In genomic region chr8:126094005-126094404, GRCm38 (mm10) we compare ENCODE assay signal across 19 mouse cellular contexts.
A peak's percentile ranks its signal among the peaks of the same experiment; 100 is the strongest.
DNase-seq lines count a peak whose midpoint lies in the region; ATAC-seq and TF ChIP-seq lines count a peak whose summit lies in the region.
"Had no signal": no experiment of that assay in that cellular context is flagged by ENCODE, and none has a peak within 500 bp of the region (broad histone marks: within the 10 kb centered on the region; RNA-seq: fewer than 3 reads in every experiment).

No protein-coding gene starts in this region.

- intact Hi-C loops in gastrocnemius, postnatal 14 days (cut with DNase I; ENCODE audit: low total_unique reads): no loop called here

- 44% methylated on average over 2 of the region's 2 CpGs for WGBS in liver, postnatal 0 days (ENCODE audit: insufficient replicate concordance)
- WGBS in liver, embryonic 12.5 days (ENCODE audit: insufficient replicate concordance): 34% methylated on average over 2 of the region's 2 CpGs
- 68% methylated on average over 2 of the region's 2 CpGs for WGBS in intestine, embryonic 16.5 days
- WGBS in stomach, embryonic 16.5 days: 43% methylated on average over 2 of the region's 2 CpGs

- H3K4me1 ChIP-seq in liver, postnatal 0 days (ENCODE audit: insufficient read depth): no peaks in the 10 kb centered on the region
- H3K4me1 ChIP-seq in liver, embryonic 12.5 days: no peaks in the 10 kb centered on the region
- no peaks in the 10 kb centered on the region for H3K4me1 ChIP-seq in intestine, embryonic 16.5 days (ENCODE audit: control insufficient read depth, insufficient read depth, low read length)
- H3K4me1 ChIP-seq in stomach, embryonic 16.5 days (ENCODE audit: control insufficient read depth, insufficient read depth, low read length): no peaks in the 10 kb centered on the region
- H3K4me1 ChIP-seq: forebrain, embryonic 13.5 days; heart, embryonic 13.5 days had no signal

- H3K4me3 ChIP-seq in liver, postnatal 0 days (ENCODE audit: low read depth, low read length): no peak overlapping the region
- no peak overlapping the region for H3K4me3 ChIP-seq in liver, embryonic 12.5 days
- H3K4me3 ChIP-seq in intestine, embryonic 16.5 days (ENCODE audit: low read length): no peak overlapping the region
- no peak overlapping the region for H3K4me3 ChIP-seq in stomach, embryonic 16.5 days (replicated peaks; ENCODE audit: low read length)
- H3K4me3 ChIP-seq: embryonic facial prominence, embryonic 10.5 days; forebrain, embryonic 13.5 days; gastrocnemius, adult 2 months; heart, adult 2 months; heart, embryonic 13.5 days; hindbrain, embryonic 12.5 days had no signal

- H3K9me3 ChIP-seq in liver, postnatal 0 days (ENCODE audit: low read length): no peaks in the 10 kb centered on the region
- H3K9me3 ChIP-seq in liver, embryonic 12.5 days (replicated peaks): peaks cover 3% of the 10 kb centered on the region; the same call in 1 of the 2 replicates
- 0 out of 2 replicates have a peak, but pooled peaks cover 4% of the 10 kb centered on the region for H3K9me3 ChIP-seq in intestine, embryonic 16.5 days (ENCODE audit: control insufficient read depth, low read length)
- no peaks in the 10 kb centered on the region for H3K9me3 ChIP-seq in stomach, embryonic 16.5 days (replicated peaks; ENCODE audit: control insufficient read depth, low read length)

- H3K27me3 ChIP-seq in liver, postnatal 0 days (ENCODE audit: insufficient read depth, low read length): no peaks in the 10 kb centered on the region
- H3K27me3 ChIP-seq in liver, embryonic 12.5 days (replicated peaks): no peaks in the 10 kb centered on the region
- H3K27me3 ChIP-seq in intestine, embryonic 16.5 days (replicated peaks; ENCODE audit: control insufficient read depth, insufficient read depth, low read length): no peaks in the 10 kb centered on the region
- H3K27me3 ChIP-seq in stomach, embryonic 16.5 days (ENCODE audit: control insufficient read depth, insufficient read depth, low read length): no peaks in the 10 kb centered on the region
- H3K27me3 ChIP-seq: heart, embryonic 13.5 days had no signal

- peak; percentile 65 for ATAC-seq in liver, postnatal 0 days
- no peak for ATAC-seq in liver, embryonic 12.5 days
- peak; percentile 85 for ATAC-seq in intestine, embryonic 16.5 days
- peak; percentile 62; the same call in 1 of the 2 replicates for ATAC-seq in stomach, embryonic 16.5 days (ENCODE audit: insufficient read depth, low FRiP score)
- ATAC-seq: forebrain, embryonic 13.5 days; forebrain, postnatal 0 days; hindbrain, embryonic 16.5 days had no signal

- no peaks in the 10 kb centered on the region for H3K36me3 ChIP-seq in liver, postnatal 0 days (replicated peaks; ENCODE audit: insufficient read depth, low read length)
- H3K36me3 ChIP-seq in liver, embryonic 12.5 days: no peaks in the 10 kb centered on the region
- no peaks in the 10 kb centered on the region for H3K36me3 ChIP-seq in intestine, embryonic 16.5 days (ENCODE audit: control insufficient read depth, insufficient read depth, low read length)
- no peaks in the 10 kb centered on the region for H3K36me3 ChIP-seq in stomach, embryonic 16.5 days (ENCODE audit: control insufficient read depth, insufficient read depth, low read length)
- H3K36me3 ChIP-seq: embryonic facial prominence, embryonic 10.5 days; heart, embryonic 13.5 days; hindbrain, embryonic 12.5 days had no signal

- TF ChIP-seq EP300 in liver, postnatal 0 days (IDR thresholded peaks at IDR 0.05; ENCODE audit: low read depth): peak; percentile 12; the same call in 1 of the 2 replicates

- no peak overlapping the region for H3K4me2 ChIP-seq in liver, postnatal 0 days (ENCODE audit: low read depth, low read length)
- H3K4me2 ChIP-seq in liver, embryonic 12.5 days: no peak overlapping the region
- H3K4me2 ChIP-seq in intestine, embryonic 16.5 days (ENCODE audit: low read depth, low read length): no peak overlapping the region
- H3K4me2 ChIP-seq in stomach, embryonic 16.5 days (ENCODE audit: low read depth, low read length): no peak overlapping the region
- H3K4me2 ChIP-seq: forebrain, embryonic 13.5 days; heart, embryonic 13.5 days; hindbrain, embryonic 12.5 days had no signal

- H3K9ac ChIP-seq in liver, postnatal 0 days (replicated peaks): no peak overlapping the region
- H3K9ac ChIP-seq in liver, embryonic 12.5 days: no peak overlapping the region
- no peak overlapping the region for H3K9ac ChIP-seq in intestine, embryonic 16.5 days (ENCODE audit: low read depth, low read length)
- no peak overlapping the region for H3K9ac ChIP-seq in stomach, embryonic 16.5 days (ENCODE audit: low read length)
- H3K9ac ChIP-seq: forebrain, embryonic 13.5 days; forebrain, postnatal 0 days; heart, embryonic 13.5 days; hindbrain, embryonic 12.5 days had no signal

- no peak for TF ChIP-seq CTCF in liver, postnatal 0 days (IDR thresholded peaks at IDR 0.05; ENCODE audit: low read depth)

- H3K27ac ChIP-seq in liver, postnatal 0 days (ENCODE audit: low read depth): no peak overlapping the region
- H3K27ac ChIP-seq in liver, embryonic 12.5 days: no peak overlapping the region
- H3K27ac ChIP-seq in intestine, embryonic 16.5 days (ENCODE audit: low read length): peak overlapping the region; percentile 61
- no peak overlapping the region for H3K27ac ChIP-seq in stomach, embryonic 16.5 days (ENCODE audit: low read length)
- H3K27ac ChIP-seq: embryonic facial prominence, embryonic 10.5 days; forebrain, embryonic 13.5 days; gastrocnemius, adult 2 months; heart, adult 2 months; heart, embryonic 13.5 days; hindbrain, embryonic 12.5 days had no signal

- DNase-seq in liver, postnatal 0 days: no peak
- no peak for DNase-seq in gastrocnemius, postnatal 14 days
- no peak for DNase-seq in T-cell, adult 2 months (ENCODE audit: low spot score)
- DNase-seq: adrenal gland, adult 8-10 months; adrenal gland, postnatal 36 days; cerebellum, adult 2 months; cerebellum, postnatal 10 days; forebrain, postnatal 0 days; gastrocnemius, adult 2 months; heart, adult 2 months; heart, postnatal 4 days had no signal
